Mouse (Mus musculus) megakaryocyte-erythroid progenitor cell, adult 5 weeks (primary cell): ENCODE data around the gene Olfr1505. TPM values are rescaled to one million over a fixed set of nuclear protein-coding genes. Genes with fewer than 3 reads are reported as not detected.

ENCODE experiments used
- polyA plus RNA-seq: library from polyadenylated mRNA; stranded (reverse); fragments of >175 nt; gene quantifications from 2 replicates; pipeline ENCODE4 v1.2.3, GENCODE M21; 2012

Gene Olfr1505
- not detected in 2 replicates for polyA plus RNA-seq

GRCm38 (mm10) chr19:13913230-13913629 lies at the start of gene Olfr1505:
TSS of gene Olfr1505 (plus strand) at chr19:13913530.

GRCm38 (mm10) chr19:13897828-13898227 lies 15.5 kb upstream of the Olfr1505 start, which contains the start of gene Olfr1504:
TSS of gene Olfr1504 (minus strand) at chr19:13897928.

Other genes with a start within 250 kb of the Olfr1505 start
- not detected in 2 replicates for gene Olfr1491, start 216.3 kb upstream of the Olfr1505 start, polyA plus RNA-seq
- gene Olfr1493-ps1, start 190.3 kb upstream of the Olfr1505 start, polyA plus RNA-seq, result not detected in 2 replicates
- not detected in 2 replicates for gene Olfr1494, start 173.8 kb upstream of the Olfr1505 start, polyA plus RNA-seq
- gene Olfr1495, start 148.9 kb upstream of the Olfr1505 start, polyA plus RNA-seq, result not detected in 2 replicates
- not detected in 2 replicates for gene Olfr1496, start 135.7 kb upstream of the Olfr1505 start, polyA plus RNA-seq
- not detected in 2 replicates for gene Olfr1497, start 115.3 kb upstream of the Olfr1505 start, polyA plus RNA-seq
- not detected in 2 replicates for gene Olfr1499, start 94.1 kb upstream of the Olfr1505 start, polyA plus RNA-seq
- gene Olfr1500, start 83.0 kb upstream of the Olfr1505 start, polyA plus RNA-seq, result not detected in 2 replicates
- not detected in 2 replicates for gene Olfr1501, start 62.8 kb upstream of the Olfr1505 start, polyA plus RNA-seq
- gene Olfr1502, start 51.7 kb upstream of the Olfr1505 start, polyA plus RNA-seq, result 0.10 TPM in 1 of 2 replicates, not detected in the other
- gene Olfr1504, start 15.6 kb upstream of the Olfr1505 start, polyA plus RNA-seq, result not detected in 2 replicates